In genomic region chr10:25140155-25140755, GRCm38 (mm10) we compare ENCODE assay signal across 10 mouse cellular contexts.
DNase-seq lines count a peak whose midpoint lies in the region; ATAC-seq and TF ChIP-seq lines count a peak whose summit lies in the region.
"Had no signal": no experiment of that assay in that cellular context is flagged by ENCODE, and none has a peak within 500 bp of the region (broad histone marks: within the 10 kb centered on the region; RNA-seq: fewer than 3 reads in every experiment).

No protein-coding gene starts in this region.

- no peaks in the 10 kb centered on the region for H3K27me3 ChIP-seq in heart, embryonic 10.5 days (ENCODE audit: insufficient read depth, poor library complexity, severe bottlenecking)
- H3K27me3 ChIP-seq in hindbrain, embryonic 13.5 days, result no peaks in the 10 kb centered on the region
- no peaks in the 10 kb centered on the region for H3K27me3 ChIP-seq in midbrain, postnatal 0 days (ENCODE audit: insufficient read depth, low read length)
- H3K27me3 ChIP-seq: megakaryocyte, embryonic 14.5 days had no signal

- no peaks in the 10 kb centered on the region for H3K36me3 ChIP-seq in heart, embryonic 10.5 days
- H3K36me3 ChIP-seq in hindbrain, embryonic 13.5 days, result no peaks in the 10 kb centered on the region; the same call in 1 of the 2 replicates
- H3K36me3 ChIP-seq in midbrain, postnatal 0 days (ENCODE audit: insufficient read depth, low read length), result no peaks in the 10 kb centered on the region

- H3K9me3 ChIP-seq in heart, embryonic 10.5 days, result no peaks in the 10 kb centered on the region
- peaks cover 9% of the 10 kb centered on the region for H3K9me3 ChIP-seq in hindbrain, embryonic 13.5 days
- peaks cover 4% of the 10 kb centered on the region; the same call in 1 of the 2 replicates for H3K9me3 ChIP-seq in midbrain, postnatal 0 days (ENCODE audit: low read length)

- H3K9ac ChIP-seq in hindbrain, embryonic 13.5 days, result no peak overlapping the region
- H3K9ac ChIP-seq in midbrain, postnatal 0 days (replicated peaks; ENCODE audit: low read length, poor library complexity, severe bottlenecking), result no peak overlapping the region

- 31% methylated on average over 13 of the region's 14 CpGs for WGBS in heart, embryonic 10.5 days
- WGBS in hindbrain, embryonic 13.5 days, result 14% methylated on average over 14 of the region's 14 CpGs
- WGBS in midbrain, postnatal 0 days, result 18% methylated on average over 13 of the region's 14 CpGs

- TF ChIP-seq CTCF in midbrain, postnatal 0 days (IDR thresholded peaks at IDR 0.05), result no peak

- peaks cover 7% of the 10 kb centered on the region; the same call in 1 of the 2 replicates for H3K4me1 ChIP-seq in heart, embryonic 10.5 days
- no peaks in the 10 kb centered on the region for H3K4me1 ChIP-seq in hindbrain, embryonic 13.5 days (replicated peaks)
- H3K4me1 ChIP-seq in midbrain, postnatal 0 days (ENCODE audit: insufficient read depth, low read length), result no peaks in the 10 kb centered on the region

- peak; percentile 80 for ATAC-seq in hindbrain, embryonic 13.5 days (ENCODE audit: low FRiP score)
- ATAC-seq in midbrain, postnatal 0 days (ENCODE audit: low FRiP score), result peak; percentile 83

- DNase-seq in heart, embryonic 10.5 days (ENCODE audit: low spot score), result peak; percentile 78
- DNase-seq in heart, adult 8-10 months (ENCODE audit: low spot score), result no peak
- DNase-seq in embryo, embryonic 10 days (ENCODE audit: low spot score), result peak; percentile 58
- DNase-seq in layer of hippocampus, postnatal 14 days (ENCODE audit: low spot score in 2 of 2), result peak; percentile 21 to 52
- peak; percentile 72 for DNase-seq in midbrain, postnatal 0 days (ENCODE audit: low spot score)
- no peak for DNase-seq in thymus, postnatal 4 days
- DNase-seq in spleen, postnatal 4 days (ENCODE audit: low spot score in 2 of 2), result no peak

- H3K4me3 ChIP-seq in heart, embryonic 10.5 days, result no peak overlapping the region
- no peak overlapping the region for H3K4me3 ChIP-seq in hindbrain, embryonic 13.5 days
- no peak overlapping the region for H3K4me3 ChIP-seq in midbrain, postnatal 0 days (ENCODE audit: low read depth, low read length)
- H3K4me3 ChIP-seq: erythroblast, embryonic 14.5 days; megakaryocyte, embryonic 14.5 days had no signal

- H3K4me2 ChIP-seq in hindbrain, embryonic 13.5 days, result no peak overlapping the region
- H3K4me2 ChIP-seq in midbrain, postnatal 0 days (ENCODE audit: low read depth, low read length, poor library complexity, severe bottlenecking), result no peak overlapping the region

- no peak overlapping the region for H3K27ac ChIP-seq in heart, embryonic 10.5 days
- H3K27ac ChIP-seq in hindbrain, embryonic 13.5 days, result no peak overlapping the region
- H3K27ac ChIP-seq in midbrain, postnatal 0 days (ENCODE audit: low read depth, low read length), result no peak overlapping the region

Comparison
In these comparisons a context has a peak if more than half of its experiments do, and no peak if none do; other contexts are left out.
1. DNase-seq: peak in heart, embryonic 10.5 days (single experiment), embryo, embryonic 10 days (single experiment), layer of hippocampus, postnatal 14 days (2 of 2) and midbrain, postnatal 0 days (single experiment); none in heart, adult 8-10 months (single experiment), thymus, postnatal 4 days (single experiment) and spleen, postnatal 4 days (0 of 2).